Mouse (Mus musculus) MEL (cell line): ENCODE data around the gene G6pc3.

Experiments
- BHLHE40 ChIP-seq: IDR thresholded peaks from 2 replicates; pipeline ENCODE4 v1.6.1; 2012; ENCODE audit warnings: low read depth, mild to moderate bottlenecking, inconsistent platforms, low read length, improper control_type of control experiment, borderline replicate concordance
- CHD1 ChIP-seq: IDR thresholded peaks from 2 replicates; pipeline ENCODE4 v1.6.1; 2012; ENCODE audit warnings: low read depth, mild to moderate bottlenecking, inconsistent platforms, low read length, improper control_type of control experiment
- CHD2 ChIP-seq: IDR thresholded peaks from 2 replicates; pipeline ENCODE4 v1.6.1; 2011; ENCODE audit warnings: low read length, improper control_type of control experiment
- CTCF ChIP-seq, 3 experiments: IDR thresholded peaks in 2 of 3; conservative IDR thresholded peaks in 1 of 3; 2 replicates each; pipeline ENCODE4 v1.5.1; 2011 to 2012; ENCODE audit warnings: low read length in 3 of 3, low read depth in 2 of 3, mild to moderate bottlenecking in 2 of 3, improper control_type of control experiment in 1 of 3, inconsistent platforms in 1 of 3, mixed read lengths in 1 of 3, moderate library complexity in 1 of 3; ENCODE audit not compliant: control insufficient read depth in 1 of 3, insufficient read depth in 1 of 3, poor library complexity in 1 of 3, severe bottlenecking in 1 of 3
- E2F4 ChIP-seq: IDR thresholded peaks from 2 replicates; pipeline ENCODE4 v1.6.1; 2011; ENCODE audit warnings: low read depth, low read length, improper control_type of control experiment, borderline replicate concordance
- EP300 ChIP-seq, 2 experiments: IDR thresholded peaks; 2 replicates each; pipeline ENCODE4 v1.6.1; 2011; ENCODE audit warnings: improper control_type of control experiment in 2 of 2, low read length in 2 of 2, low read depth in 1 of 2, mild to moderate bottlenecking in 1 of 2
- ETS1 ChIP-seq: IDR thresholded peaks from 2 replicates; pipeline ENCODE4 v1.6.1; 2012; ENCODE audit warnings: low read depth, mild to moderate bottlenecking, inconsistent platforms, low read length, improper control_type of control experiment, moderate library complexity
- MAFK ChIP-seq: IDR thresholded peaks from 2 replicates; pipeline ENCODE4 v1.6.1; 2011; ENCODE audit warnings: low read depth, mild to moderate bottlenecking, low read length, improper control_type of control experiment, borderline replicate concordance
- NRF1 ChIP-seq: IDR thresholded peaks from 2 replicates; pipeline ENCODE4 v1.6.1; 2014; ENCODE audit warnings: low read depth, mild to moderate bottlenecking, inconsistent platforms, low read length, improper control_type of control experiment, moderate library complexity; ENCODE audit not compliant: poor library complexity, insufficient read depth, severe bottlenecking
- POLR2A ChIP-seq, 2 experiments: IDR thresholded peaks; 2 replicates each; pipeline ENCODE4 v1.6.1; 2011 to 2012; ENCODE audit warnings: low read length in 2 of 2, mild to moderate bottlenecking in 2 of 2, control low read depth in 1 of 2, improper control_type of control experiment in 1 of 2, low read depth in 1 of 2, moderate library complexity in 1 of 2; ENCODE audit not compliant: control insufficient read depth in 1 of 2, insufficient read depth in 1 of 2, poor library complexity in 1 of 2
- USF2 ChIP-seq, 2 experiments: IDR thresholded peaks; 2 replicates each; pipeline ENCODE4 v1.6.1; 2011 to 2012; ENCODE audit warnings: improper control_type of control experiment in 2 of 2, low read length in 2 of 2, borderline replicate concordance in 1 of 2, inconsistent platforms in 1 of 2, low read depth in 1 of 2, mild to moderate bottlenecking in 1 of 2; ENCODE audit not compliant: insufficient read depth in 1 of 2
- ZMIZ1 ChIP-seq: IDR thresholded peaks from 2 replicates; pipeline ENCODE4 v1.6.1; 2012; ENCODE audit warnings: low read depth, mild to moderate bottlenecking, inconsistent platforms, low read length, improper control_type of control experiment, moderate library complexity

- TF ChIP-seq BHLHE40 (peak; percentile 81), CHD2 (peak; percentile 68), EP300 (IDR thresholded peaks at IDR 0.05; ENCODE audit: low read depth in 1 of 2, low read length in 2 of 2) (peak; percentile 72 to 73), CHD1 (no peak), CTCF (IDR thresholded peaks at IDR 0.05 in 2 of 3, conservative IDR thresholded peaks at IDR 0.05 in 1 of 3; ENCODE audit: control insufficient read depth in 1 of 3, insufficient read depth in 1 of 3, low read depth in 2 of 3, low read length in 3 of 3, poor library complexity in 1 of 3, severe bottlenecking in 1 of 3) (no peak), POLR2A (IDR thresholded peaks at IDR 0.05; ENCODE audit: control insufficient read depth in 1 of 2, insufficient read depth in 1 of 2, low read depth in 1 of 2, low read length in 2 of 2, poor library complexity in 1 of 2) (peak in 1 of 2 experiments; percentile 29; a peak in 1 of 4 replicates), E2F4 (no peak), ZMIZ1 (no peak; the same call in 1 of the 2 replicates), USF2 (IDR thresholded peaks at IDR 0.05; ENCODE audit: borderline replicate concordance in 1 of 2, insufficient read depth in 1 of 2, low read depth in 1 of 2, low read length in 2 of 2) (no peak), MAFK (no peak; the same call in 1 of the 2 replicates), NRF1 (peak; percentile 89), ETS1 (peak; percentile 98)
These were observed 29.4 kb downstream of the G6pc3 start for GRCm38 (mm10) chr11:102218783-102219182.
